Mouse (Mus musculus): ENCODE measurements around the gene P4ha3.

DNA sequence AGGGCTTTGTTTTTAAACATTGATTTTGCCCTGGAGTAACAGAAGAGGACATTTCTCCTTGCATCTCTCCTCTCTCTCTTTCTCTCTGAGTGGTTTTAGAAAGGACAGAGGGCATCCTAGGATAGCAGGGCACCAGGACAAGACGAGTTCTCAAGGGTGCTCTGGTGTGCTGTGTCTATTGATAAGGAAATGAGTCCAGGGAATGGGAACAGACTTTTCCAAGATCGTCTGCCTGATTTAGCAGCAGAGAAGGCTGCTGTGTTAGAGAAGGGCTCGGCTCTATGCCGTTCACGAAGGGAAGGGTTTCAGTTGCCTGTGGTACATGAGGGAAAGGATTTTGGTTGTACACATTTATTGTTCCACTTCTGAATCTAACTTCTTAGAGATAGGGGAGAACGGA lies 24.4 kb downstream of the P4ha3 start:
- TF ChIP-seq CTCF (IDR thresholded peaks at IDR 0.05; ENCODE audit: borderline replicate concordance, insufficient read depth, low read depth, low read length) (no peak), POLR2A (IDR thresholded peaks at IDR 0.05; ENCODE audit: borderline replicate concordance, insufficient read depth, low read length) (no peak)

All from cerebellum, adult 2 months (tissue).